12 mouse cellular contexts compared by ENCODE assay signal in the genomic region with DNA sequence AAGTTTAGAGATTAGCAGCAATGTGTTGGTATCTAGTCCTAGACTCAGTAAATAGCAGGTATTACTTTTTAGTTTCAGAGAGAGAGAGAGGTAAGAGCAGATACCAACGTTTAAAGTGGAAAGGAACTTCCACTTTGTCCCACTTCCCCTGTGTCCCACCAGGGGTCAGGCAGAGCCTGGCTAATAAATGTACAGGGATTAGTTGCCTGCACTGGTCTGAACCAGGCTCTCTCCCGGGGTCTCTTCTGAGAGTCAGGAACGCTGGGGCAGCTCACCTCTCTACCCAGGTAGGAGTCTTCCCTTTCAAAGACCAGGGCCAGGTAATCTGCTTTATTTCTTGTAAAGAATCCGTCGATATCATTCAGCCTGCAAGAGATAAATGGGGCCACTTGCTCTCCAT. TPM values are rescaled to one million over a fixed set of nuclear protein-coding genes. Genes with fewer than 3 reads are reported as not detected.
DNase-seq lines count a peak whose midpoint lies in the region; ATAC-seq and TF ChIP-seq lines count a peak whose summit lies in the region.
"Had no signal": no experiment of that assay in that cellular context is flagged by ENCODE, and none has a peak within 500 bp of the region (broad histone marks: within the 10 kb centered on the region; RNA-seq: fewer than 3 reads in every experiment).

No protein-coding gene starts in this region.

- H3K4me3 ChIP-seq in gastrocnemius, adult 2 months, result no peak overlapping the region
- no peak overlapping the region for H3K4me3 ChIP-seq in lung, embryonic 14.5 days (ENCODE audit: low read depth, low read length)
- H3K4me3 ChIP-seq: hindbrain, embryonic 12.5 days; liver, embryonic 13.5 days had no signal

- no peak overlapping the region for H3K27ac ChIP-seq in gastrocnemius, adult 2 months
- no peak overlapping the region for H3K27ac ChIP-seq in lung, embryonic 14.5 days (ENCODE audit: low read depth)
- H3K27ac ChIP-seq: liver, embryonic 13.5 days had no signal

- 62% methylated on average over 5 of the region's 5 CpGs for WGBS in lung, embryonic 14.5 days

- ATAC-seq in lung, embryonic 14.5 days (ENCODE audit: insufficient read depth), result no peak
- peak; percentile 43 for ATAC-seq in activated CD4-positive, CD25-positive, alpha-beta regulatory T cell, adult 4 months

- no peak overlapping the region for H3K9ac ChIP-seq in lung, embryonic 14.5 days
- H3K9ac ChIP-seq: hindbrain, embryonic 12.5 days; liver, embryonic 13.5 days had no signal

- no peaks in the 10 kb centered on the region for H3K27me3 ChIP-seq in lung, embryonic 14.5 days (ENCODE audit: insufficient read depth, low read length)
- H3K27me3 ChIP-seq: hindbrain, embryonic 12.5 days; liver, embryonic 13.5 days had no signal

- H3K4me1 ChIP-seq in lung, embryonic 14.5 days (ENCODE audit: insufficient read depth), result no peaks in the 10 kb centered on the region

- H3K4me2 ChIP-seq in lung, embryonic 14.5 days, result no peak overlapping the region
- H3K4me2 ChIP-seq: hindbrain, embryonic 12.5 days; liver, embryonic 13.5 days had no signal

- peaks cover 80% of the 10 kb centered on the region for H3K36me3 ChIP-seq in lung, embryonic 14.5 days (ENCODE audit: insufficient read depth)

- intact Hi-C loops in gastrocnemius, adult 2 months (cut with DNase I), result no loop called here

- TF ChIP-seq CTCF in gastrocnemius, adult 2 months (IDR thresholded peaks at IDR 0.05), result peak; percentile 36; the same call in 1 of the 2 replicates
- TF ChIP-seq CTCF in lung, embryonic 14.5 days (IDR thresholded peaks at IDR 0.05; ENCODE audit: low read depth), result peak; percentile 63

- DNase-seq in gastrocnemius, adult 2 months, result no peak
- DNase-seq in gastrocnemius, postnatal 25 days, result no peak
- DNase-seq in lung, embryonic 14.5 days, result peak; percentile 37
- DNase-seq in lung, postnatal 36 days, result no peak
- DNase-seq in retina, embryonic 14.5 days (ENCODE audit: low spot score), result peak; percentile 69
- no peak for DNase-seq in ovary, postnatal 36 days (ENCODE audit: low spot score)
- DNase-seq in adrenal gland, postnatal 25 days, result no peak
- DNase-seq: adrenal gland, postnatal 10 days; liver, embryonic 13.5 days had no signal

- no peaks in the 10 kb centered on the region for H3K9me3 ChIP-seq in lung, embryonic 14.5 days (ENCODE audit: low read depth, low read length)
- H3K9me3 ChIP-seq: liver, embryonic 13.5 days had no signal

RNA-seq across cellular contexts. Expression of gene Qsox1, which starts 20.8 kb away (rescaled TPM):
- 10 to 100 TPM; 21.7 to 22.0 TPM for total RNA-seq in gastrocnemius, adult 2 months (2021)
- 10 to 100 TPM; 16.0 to 36.4 TPM for total RNA-seq in gastrocnemius, postnatal 25 days (2021)
- polyA plus RNA-seq in lung, embryonic 14.5 days (2014; fragmentation: Nextera tagmentation; extraction: Ambion mirVana), result 18.2 and 19.7 TPM in 2 replicates
- 10 to 100 TPM; 26.9 to 46.2 TPM for polyA plus RNA-seq in activated CD4-positive, CD25-positive, alpha-beta regulatory T cell, adult 4 months (2017; shearing (Covaris generic))
- 48.4 and 48.8 TPM in 2 replicates for total RNA-seq in adrenal gland, postnatal 25 days (2021)

RNA-seq across cellular contexts. Expression of gene Lhx4, which starts 40.4 kb away (rescaled TPM):
- total RNA-seq in gastrocnemius, adult 2 months (2021), result not detected
- not detected for total RNA-seq in gastrocnemius, postnatal 25 days (2021)
- polyA plus RNA-seq in lung, embryonic 14.5 days (2014; fragmentation: Nextera tagmentation; extraction: Ambion mirVana), result 0.05 TPM in 1 of 2 replicates, not detected in the other
- polyA plus RNA-seq in activated CD4-positive, CD25-positive, alpha-beta regulatory T cell, adult 4 months (2017; shearing (Covaris generic)), result under 1 TPM in 1 of 2 experiments, not detected in 1; 0.42 TPM
- 0.06 TPM in 1 of 2 replicates, not detected in the other for total RNA-seq in adrenal gland, postnatal 25 days (2021)
- total RNA-seq: adrenal gland, postnatal 10 days; layer of hippocampus, postnatal 10 days had no signal
- polyA plus RNA-seq: liver, embryonic 13.5 days had no signal

Comparison
In these comparisons a context has a peak if more than half of its experiments do, and no peak if none do; other contexts are left out.
1. DNase-seq: peak in lung, embryonic 14.5 days (single experiment) and retina, embryonic 14.5 days (single experiment); none in gastrocnemius, adult 2 months (single experiment), gastrocnemius, postnatal 25 days (single experiment), lung, postnatal 36 days (single experiment), ovary, postnatal 36 days (single experiment) and adrenal gland, postnatal 25 days (single experiment).